Mouse (Mus musculus): ENCODE results near the gene Gm13290. TPM values are rescaled to one million over a fixed set of nuclear protein-coding genes. Genes with fewer than 3 reads are reported as not detected.
"Not testable (repeated sequence)": the region's sequence is repeated elsewhere in the genome, so short reads cannot be mapped to it uniquely, and the experiment has no call there.

Gm13290 gene
- polyA plus RNA-seq, 1 experiment from 2014 or later, result 0.59 TPM

- not testable (repeated sequence) for H3K9ac ChIP-seq; ATAC-seq (ENCODE audit: low FRiP score, low read depth); H3K9me3 ChIP-seq; H3K36me3 ChIP-seq; H3K27me3 ChIP-seq; H3K27ac ChIP-seq; H3K4me1 ChIP-seq; H3K4me3 ChIP-seq; H3K4me2 ChIP-seq (replicated peaks)
- WGBS, result 83% methylated on average over 9 of the region's 9 CpGs
Measured at GRCm38 (mm10) chr4:88758751-88759150, 14.9 kb upstream of the Gm13290 start.

- Histone ChIP-seq H3K27ac (peak within 1 kb of the TSS; percentile 65), H3K4me3 (peak within 1 kb of the TSS; percentile 40), H3K4me2 (replicated peaks) (peak within 1 kb of the TSS; percentile 57)
- ATAC-seq (ENCODE audit: low FRiP score, low read depth); H3K4me1 ChIP-seq; H3K9me3 ChIP-seq; H3K9ac ChIP-seq; H3K27me3 ChIP-seq; H3K36me3 ChIP-seq: not testable (repeated sequence)
- 20% methylated on average over 11 of the region's 14 CpGs for WGBS
Measured at GRCm38 (mm10) chr4:88759610-88760268, 13.9 kb upstream of the Gm13290 start, which contains the start of gene Gm13283. TSS of gene Gm13283 (plus strand) at chr4:88760119.

GRCm38 (mm10) chr4:88760431-88760830, 13.2 kb upstream of the Gm13290 start:
- H3K27ac ChIP-seq, result peak overlapping the region; percentile 65
- not testable (repeated sequence) for H3K4me1 ChIP-seq; H3K27me3 ChIP-seq; ATAC-seq (ENCODE audit: low FRiP score, low read depth); H3K36me3 ChIP-seq; H3K9ac ChIP-seq; H3K9me3 ChIP-seq
- under 1% methylated on average over 23 of the region's 28 CpGs for WGBS
- H3K4me3 ChIP-seq, result peak overlapping the region; percentile 40
- H3K4me2 ChIP-seq (replicated peaks), result peak overlapping the region; percentile 57

DNA sequence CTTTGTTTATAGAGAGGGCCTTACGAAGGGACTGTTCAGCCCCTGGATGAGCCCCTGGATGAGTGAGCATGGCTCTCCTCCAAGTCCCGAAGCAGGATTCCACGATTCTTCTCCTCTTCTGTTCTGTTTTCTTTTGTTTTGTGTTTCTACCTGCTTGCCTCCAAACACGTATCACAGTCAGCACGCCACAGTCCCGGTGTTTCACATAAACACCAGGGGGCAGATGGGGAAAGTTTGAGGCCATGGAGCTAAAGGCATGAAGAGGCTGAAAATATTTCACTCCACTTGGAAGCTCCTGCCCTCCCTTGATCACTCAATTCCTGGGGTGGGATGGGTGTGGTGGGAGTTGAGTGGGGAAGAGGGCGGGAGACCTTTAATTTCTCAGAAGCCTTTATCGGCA, 11.9 kb upstream of the Gm13290 start:
- H3K4me1 ChIP-seq; ATAC-seq (ENCODE audit: low FRiP score, low read depth); H3K27me3 ChIP-seq; H3K9me3 ChIP-seq; H3K9ac ChIP-seq; H3K4me3 ChIP-seq; H3K27ac ChIP-seq; H3K4me2 ChIP-seq (replicated peaks); H3K36me3 ChIP-seq: not testable (repeated sequence)
- WGBS, result 63% methylated on average over 6 of the region's 8 CpGs

DNA sequence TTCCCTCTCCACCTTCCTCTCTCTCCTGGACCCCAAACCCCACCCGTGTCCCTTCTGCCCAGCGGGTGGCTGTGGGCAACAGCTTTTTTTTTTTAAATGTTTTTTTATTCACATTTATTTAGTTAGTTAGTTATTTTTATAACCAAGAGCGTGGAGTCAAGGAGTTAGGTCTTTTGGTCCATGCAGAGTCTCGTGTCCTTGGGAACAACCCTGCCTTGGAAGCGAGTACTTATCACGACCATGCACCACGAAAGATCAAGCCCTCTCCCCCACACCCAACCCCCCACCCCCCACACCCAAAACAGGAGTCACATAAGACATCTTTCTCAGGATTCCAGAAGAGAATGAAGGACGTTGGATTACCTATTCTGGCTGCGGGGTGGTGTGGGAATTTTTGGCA, 11.3 kb upstream of the Gm13290 start:
- not testable (repeated sequence) for H3K9ac ChIP-seq; H3K36me3 ChIP-seq; H3K27me3 ChIP-seq; H3K27ac ChIP-seq; H3K9me3 ChIP-seq; H3K4me1 ChIP-seq; ATAC-seq (ENCODE audit: low FRiP score, low read depth); H3K4me3 ChIP-seq
- peak overlapping the region; percentile 54 for H3K4me2 ChIP-seq (replicated peaks)
- WGBS, result 49% methylated on average over 9 of the region's 9 CpGs

GRCm38 (mm10) chr4:88763384-88764018, 10.1 kb upstream of the Gm13290 start:
- H3K27ac ChIP-seq; H3K27me3 ChIP-seq; H3K4me1 ChIP-seq; ATAC-seq (ENCODE audit: low FRiP score, low read depth); H3K36me3 ChIP-seq; H3K9me3 ChIP-seq: not testable (repeated sequence)
- WGBS, result 4% methylated on average over 27 of the region's 42 CpGs
- Histone ChIP-seq H3K4me3 (peak overlapping the region; percentile 43), H3K9ac (peak overlapping the region; percentile 51; the same call in 1 of the 2 replicates), H3K4me2 (replicated peaks) (peak overlapping the region; percentile 59)

GRCm38 (mm10) chr4:88776622-88777021, 3.0 kb downstream of the Gm13290 start, which contains the start of gene Gm13289:
TSS of gene Gm13289 (plus strand) at chr4:88776922.
- not testable (repeated sequence) for H3K9ac ChIP-seq; H3K4me1 ChIP-seq; H3K4me3 ChIP-seq; H3K27me3 ChIP-seq; H3K27ac ChIP-seq; ATAC-seq (ENCODE audit: low FRiP score, low read depth); H3K4me2 ChIP-seq (replicated peaks); H3K36me3 ChIP-seq; H3K9me3 ChIP-seq
- no CpG with 5 or more reads among the region's 29 CpGs for WGBS

GRCm38 (mm10) chr4:88779550-88779949, 5.9 kb downstream of the Gm13290 start, which contains the start of gene Gm13272:
TSS of gene Gm13272 (plus strand) at chr4:88779850.
- not testable (repeated sequence) for H3K36me3 ChIP-seq; H3K27me3 ChIP-seq; H3K9ac ChIP-seq; H3K9me3 ChIP-seq; H3K4me2 ChIP-seq (replicated peaks); H3K4me1 ChIP-seq; ATAC-seq (ENCODE audit: low FRiP score, low read depth); H3K27ac ChIP-seq; H3K4me3 ChIP-seq
- WGBS, result no CpG with 5 or more reads among the region's 29 CpGs

DNA sequence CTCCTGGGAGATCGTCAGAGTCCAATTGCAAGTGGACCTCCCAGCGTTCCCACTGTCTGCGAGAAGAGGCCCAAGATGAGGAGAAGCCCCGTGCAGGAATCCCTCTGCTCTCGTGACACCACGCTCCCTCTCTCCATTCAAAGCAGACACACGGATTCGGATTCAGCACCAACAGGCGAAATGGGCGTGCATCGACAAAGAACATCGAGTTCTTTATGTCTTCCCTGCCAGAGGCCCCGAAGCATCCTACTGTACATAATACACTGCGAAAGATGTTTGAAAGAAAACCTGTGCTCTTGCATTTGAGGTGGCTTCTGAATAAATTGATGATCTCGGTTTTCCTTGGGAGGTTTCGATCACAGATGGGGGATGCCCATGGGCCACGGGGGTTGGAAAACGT, 6.7 kb downstream of the Gm13290 start:
- not testable (repeated sequence) for H3K36me3 ChIP-seq; H3K9me3 ChIP-seq; H3K4me2 ChIP-seq (replicated peaks); H3K4me3 ChIP-seq; H3K27ac ChIP-seq; H3K9ac ChIP-seq; H3K4me1 ChIP-seq; ATAC-seq (ENCODE audit: low FRiP score, low read depth); H3K27me3 ChIP-seq
- WGBS, result 59% methylated on average over 11 of the region's 18 CpGs

GRCm38 (mm10) chr4:88781831-88782230, 8.2 kb downstream of the Gm13290 start, which contains the start of gene Ifnz:
TSS of gene Ifnz (plus strand) at chr4:88782131.
- not testable (repeated sequence) for H3K4me1 ChIP-seq; H3K27ac ChIP-seq; H3K36me3 ChIP-seq; ATAC-seq (ENCODE audit: low FRiP score, low read depth); H3K9ac ChIP-seq; H3K9me3 ChIP-seq; H3K27me3 ChIP-seq
- peak within 1 kb of the TSS; percentile 51 for H3K4me2 ChIP-seq (replicated peaks)
- H3K4me3 ChIP-seq, result peak within 1 kb of the TSS; percentile 30
- WGBS, result 23% methylated on average over 5 of the region's 7 CpGs

DNA sequence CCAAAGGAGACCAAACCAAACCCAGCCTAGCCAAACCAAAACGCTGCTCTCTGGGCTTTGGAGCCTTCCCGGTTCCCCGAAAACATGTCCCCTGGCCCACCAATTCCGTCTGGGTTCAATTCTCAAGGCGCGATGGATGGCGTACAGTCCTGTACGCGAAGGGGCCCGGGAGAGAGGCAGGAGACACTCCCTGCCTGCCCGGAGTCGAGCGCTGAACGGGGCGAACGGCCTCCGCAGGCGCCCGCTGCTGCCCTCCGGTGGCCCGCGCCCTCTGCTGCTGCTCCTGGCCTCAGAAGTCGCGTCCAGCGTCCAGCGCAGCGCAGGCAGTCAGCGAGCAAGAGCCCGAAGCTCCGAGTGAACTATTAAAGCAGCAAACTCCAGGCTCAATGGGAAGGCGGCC, 8.7 kb downstream of the Gm13290 start:
- H3K27ac ChIP-seq; H3K9me3 ChIP-seq; H3K4me1 ChIP-seq; H3K27me3 ChIP-seq; H3K36me3 ChIP-seq; H3K9ac ChIP-seq; ATAC-seq (ENCODE audit: low FRiP score, low read depth): not testable (repeated sequence)
- WGBS, result 0% methylated on average over 13 of the region's 31 CpGs
- H3K4me2 ChIP-seq (replicated peaks), result peak overlapping the region; percentile 51
- peak overlapping the region; percentile 30 for H3K4me3 ChIP-seq

DNA sequence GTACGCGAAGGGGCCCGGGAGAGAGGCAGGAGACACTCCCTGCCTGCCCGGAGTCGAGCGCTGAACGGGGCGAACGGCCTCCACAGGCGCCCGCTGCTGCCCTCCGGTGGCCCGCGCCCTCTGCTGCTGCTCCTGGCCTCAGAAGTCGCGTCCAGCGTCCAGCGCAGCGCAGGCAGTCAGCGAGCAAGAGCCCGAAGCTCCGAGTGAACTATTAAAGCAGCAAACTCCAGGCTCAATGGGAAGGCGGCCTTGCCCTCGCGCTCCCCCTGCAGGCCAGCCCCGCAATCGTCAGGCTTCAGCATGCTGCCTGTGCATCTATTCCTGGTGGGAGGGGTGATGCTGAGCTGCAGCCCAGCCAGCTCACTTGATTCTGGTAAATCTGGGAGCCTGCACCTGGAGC, 11.8 kb downstream of the Gm13290 start, which contains the start of gene Gm13276:
Gene Gm13276, plus strand, starts transcription at position 301 of the 400 bp plus-strand sequence.
- H3K9ac ChIP-seq; H3K4me1 ChIP-seq; ATAC-seq (ENCODE audit: low FRiP score, low read depth); H3K4me2 ChIP-seq (replicated peaks); H3K27me3 ChIP-seq; H3K4me3 ChIP-seq; H3K9me3 ChIP-seq; H3K27ac ChIP-seq; H3K36me3 ChIP-seq: not testable (repeated sequence)
- no CpG with 5 or more reads among the region's 27 CpGs for WGBS
